Mouse (Mus musculus) brain, embryonic 14.5 days (tissue): Measurements from ENCODE around the gene Apba2.

Experiments used
- CTCF ChIP-seq: fragments of 200-500 bp; IDR thresholded peaks from 2 replicates; pipeline ENCODE4 v1.5.1; 2012; ENCODE audit warnings: inconsistent platforms, mild to moderate bottlenecking, moderate library complexity, borderline replicate concordance; ENCODE audit not compliant: insufficient read depth, insufficient read length; ENCODE audit errors: extremely low read depth
- POLR2A ChIP-seq: fragments of 200-500 bp; IDR thresholded peaks from 2 replicates; pipeline ENCODE4 v1.6.1; 2012; ENCODE audit warnings: mild to moderate bottlenecking, inconsistent platforms, borderline replicate concordance; ENCODE audit not compliant: poor library complexity, insufficient read depth, insufficient read length, severe bottlenecking; ENCODE audit errors: extremely low read depth

- TF ChIP-seq CTCF (no peak), POLR2A (no peak)
Observed at GRCm38 (mm10) chr7:64564891-64565571, 63.5 kb downstream of the Apba2 start.
